Mouse (Mus musculus): ENCODE measurements around the gene Ddx54. TPM values are rescaled to one million over a fixed set of nuclear protein-coding genes. Genes with fewer than 3 reads are reported as not detected.

Gene Ddx54
- total RNA-seq (2023), result 100 to 1,000 TPM; 170 to 180 TPM

GRCm38 (mm10) chr5:120612442-120612821 lies at the start of gene Ddx54, which contains the start of gene Rita1:
Gene Ddx54, plus strand, starts transcription at chr5:120612739.
Gene Rita1, minus strand, starts transcription at chr5:120612589.

GRCm38 (mm10) chr5:120588569-120589094 lies 23.9 kb upstream of the Ddx54 start, which contains the start of the genes Tpcn1 and Iqcd:
Gene Tpcn1, minus strand, starts transcription at chr5:120588673.
Gene Iqcd, plus strand, starts transcription at chr5:120589016.

GRCm38 (mm10) chr5:120634131-120634530 lies 21.6 kb downstream of the Ddx54 start, which contains the start of gene Cfap73:
Gene Cfap73, minus strand, starts transcription at chr5:120634235.

GRCm38 (mm10) chr5:120648569-120649373 lies 36.2 kb downstream of the Ddx54 start, which contains the start of gene Rasal1:
Gene Rasal1, plus strand, starts transcription at chr5:120648812.

Other genes with a start within 250 kb of the Ddx54 start
- not detected for gene Lhx5, start 181.0 kb upstream of the Ddx54 start, total RNA-seq (2023)
- not detected for gene Sdsl, start 139.9 kb upstream of the Ddx54 start, total RNA-seq (2023)
- gene Sds, start 136.2 kb upstream of the Ddx54 start, total RNA-seq (2023), result not detected
- gene Plbd2, start 109.1 kb upstream of the Ddx54 start, total RNA-seq (2023), result 10 to 100 TPM; 23.9 to 29.9 TPM
- 10 to 100 TPM; 12.7 to 28.1 TPM for gene Slc8b1, start 101.6 kb upstream of the Ddx54 start, total RNA-seq (2023)
- 10 to 100 TPM; 44.3 to 46.9 TPM for gene Tpcn1, start 24.1 kb upstream of the Ddx54 start, total RNA-seq (2023)
- gene Iqcd, start 23.7 kb upstream of the Ddx54 start, total RNA-seq (2023), result not detected
- 1 to 10 TPM; 5.8 to 6.0 TPM for gene Rita1, start 150 bp upstream of the Ddx54 start, total RNA-seq (2023)
- gene Cfap73, start 21.5 kb downstream of the Ddx54 start, total RNA-seq (2023), result not detected
- 10 to 100 TPM; 49.7 to 54.9 TPM for gene Rasal1, start 36.1 kb downstream of the Ddx54 start, total RNA-seq (2023)
- gene Dtx1, start 99.2 kb downstream of the Ddx54 start, total RNA-seq (2023), result 100 to 1,000 TPM; 260 to 264 TPM
- gene Oas2, start 137.1 kb downstream of the Ddx54 start, total RNA-seq (2023), result 1 to 10 TPM; 5.0 to 9.7 TPM
- gene Oas3, start 164.9 kb downstream of the Ddx54 start, total RNA-seq (2023), result 1 to 10 TPM; 1.7 to 5.0 TPM
- 1 to 10 TPM in 1 of 2 experiments, under 1 TPM in 1; 0.98 to 2.1 TPM for gene Oas1e, start 182.8 kb downstream of the Ddx54 start, total RNA-seq (2023)
- 10 to 100 TPM; 12.0 to 17.8 TPM for gene Oas1c, start 199.8 kb downstream of the Ddx54 start, total RNA-seq (2023)
- not detected for gene Oas1f, start 234.6 kb downstream of the Ddx54 start, total RNA-seq (2023)
- not detected for gene Oas1h, start 248.7 kb downstream of the Ddx54 start, total RNA-seq (2023)

Data from B cell, adult 67 days (primary cell).